Mouse (Mus musculus) thymus, postnatal 4 days (tissue): ENCODE measurements around the gene Gas2l1.

Experiments used
- DNase-seq: peaks from one replicate; pipeline ENCODE4 v3.0.0; 2021

Gas2l1 gene

DNA sequence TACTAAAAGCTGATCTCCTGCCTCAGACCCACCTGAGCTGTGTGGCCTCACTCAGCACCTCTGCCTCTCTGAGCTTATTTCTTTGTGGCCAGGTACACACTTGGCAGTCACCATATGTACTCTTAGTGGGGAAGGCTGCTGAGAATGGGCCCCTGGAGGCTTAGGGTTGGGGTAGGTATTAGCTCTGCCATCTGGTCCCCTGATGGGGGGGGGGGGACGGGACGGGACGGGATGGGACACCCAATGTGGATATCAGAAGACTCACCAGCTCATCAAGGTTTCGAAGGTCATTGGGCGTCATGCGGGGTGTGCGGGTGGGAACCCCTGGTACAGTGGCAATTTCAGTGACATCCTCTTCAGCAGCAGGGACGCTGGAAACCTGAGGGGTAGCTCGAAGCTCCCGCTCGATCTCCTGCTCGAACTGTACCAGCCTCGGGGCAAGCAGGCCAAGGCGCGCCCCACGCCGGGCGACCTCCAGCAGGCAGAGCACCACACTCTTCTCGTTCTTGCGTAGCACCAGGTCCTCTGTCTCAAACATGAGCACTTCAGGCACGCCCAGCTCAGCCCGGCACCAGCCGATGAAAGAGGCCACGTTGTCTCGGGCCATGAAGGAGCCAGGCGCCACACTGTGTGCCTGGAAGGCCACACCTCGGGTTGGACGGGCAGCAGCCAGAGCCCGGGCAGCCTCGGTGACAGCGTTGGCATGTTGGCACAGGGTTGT lies 1.4 kb downstream of the Gas2l1 start:
- no peak for DNase-seq

DNA sequence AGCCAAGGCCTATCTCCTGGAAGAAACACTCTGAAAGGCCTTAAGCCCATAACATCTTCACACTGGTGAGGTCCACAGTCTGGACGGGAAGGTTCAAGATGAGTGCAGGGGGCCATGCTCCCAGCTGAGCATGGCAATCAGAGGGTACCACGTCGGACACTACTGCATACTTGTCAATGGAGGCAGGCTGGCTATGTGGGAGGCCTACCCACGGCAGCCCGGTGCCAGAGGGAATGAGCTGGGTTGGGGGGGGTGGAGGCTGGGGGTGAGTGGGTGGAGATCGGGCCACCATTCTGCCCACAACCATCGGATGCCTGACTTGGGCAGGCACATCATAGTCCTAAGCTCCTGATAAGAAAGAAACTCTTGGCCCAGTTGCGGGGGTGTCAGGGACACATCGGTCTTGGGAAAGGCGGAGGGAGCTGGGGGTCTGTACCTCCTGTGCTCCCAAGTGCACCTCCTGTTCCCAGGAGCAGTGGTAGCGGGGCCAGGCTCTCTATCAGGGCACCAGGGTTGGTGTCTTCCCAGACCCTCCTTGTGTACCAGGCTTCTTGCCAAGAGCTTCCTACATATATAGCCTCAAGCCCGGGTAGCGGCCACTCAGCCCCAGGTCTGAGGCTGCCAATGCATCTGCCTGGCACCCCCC lies 2.1 kb downstream of the Gas2l1 start:
- no peak for DNase-seq

DNA sequence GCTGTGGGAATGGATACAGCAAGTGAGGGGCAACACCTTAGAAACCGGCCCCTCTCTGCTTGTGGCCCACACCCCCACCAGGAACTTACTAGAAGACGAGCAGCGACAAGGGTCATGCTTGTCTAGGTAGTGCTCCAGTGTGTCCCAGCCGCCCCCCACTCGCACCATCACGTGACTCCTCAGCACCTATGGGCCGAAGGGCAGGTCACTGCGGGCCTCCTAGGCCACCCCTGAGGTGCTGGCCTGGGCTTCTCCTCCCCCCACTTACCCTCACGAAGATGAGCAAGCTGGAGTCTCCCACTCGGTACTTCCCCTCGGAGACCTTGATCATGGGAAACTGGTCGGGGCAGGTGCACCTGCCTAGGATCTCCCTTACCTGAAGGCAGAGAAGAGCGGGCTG lies 2.8 kb downstream of the Gas2l1 start:
- DNase-seq, result no peak

DNA sequence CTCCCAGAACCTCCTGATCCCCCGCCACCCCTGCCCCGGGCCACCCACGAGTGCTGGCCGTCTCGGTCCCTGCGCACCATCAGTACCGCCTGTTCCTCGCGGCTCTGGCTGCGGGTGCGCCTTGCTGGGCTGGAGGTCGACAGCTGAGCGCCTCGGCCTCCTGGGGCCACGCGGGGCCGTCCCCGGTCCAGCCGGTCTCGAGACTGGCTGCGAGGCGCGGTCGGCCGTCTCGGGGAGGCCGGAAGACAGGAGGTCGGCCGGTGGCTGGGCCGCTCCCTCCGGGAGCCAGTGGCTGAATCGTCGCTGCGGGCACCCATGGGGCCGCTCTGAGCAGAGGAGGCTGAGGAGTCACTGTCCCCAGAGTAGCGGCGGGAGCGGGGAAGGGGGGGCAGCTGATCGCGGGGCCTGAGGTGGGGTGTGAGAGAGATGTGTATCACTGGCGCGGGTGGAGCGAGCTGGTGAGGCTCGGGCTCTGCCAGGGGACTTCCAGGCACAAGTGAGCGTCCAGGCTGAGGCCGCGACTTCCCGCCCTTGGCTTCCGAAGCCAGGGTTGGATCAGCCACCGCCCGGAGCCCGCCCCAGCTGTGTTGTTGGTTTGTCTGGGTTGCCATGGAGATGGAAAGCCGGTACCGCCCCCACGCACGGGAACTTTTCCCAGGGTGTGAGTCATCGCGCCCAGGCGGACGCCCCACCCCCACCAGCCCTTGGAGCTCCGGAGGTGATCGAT lies 3.6 kb downstream of the Gas2l1 start:
- DNase-seq, result peak; percentile 61

DNA sequence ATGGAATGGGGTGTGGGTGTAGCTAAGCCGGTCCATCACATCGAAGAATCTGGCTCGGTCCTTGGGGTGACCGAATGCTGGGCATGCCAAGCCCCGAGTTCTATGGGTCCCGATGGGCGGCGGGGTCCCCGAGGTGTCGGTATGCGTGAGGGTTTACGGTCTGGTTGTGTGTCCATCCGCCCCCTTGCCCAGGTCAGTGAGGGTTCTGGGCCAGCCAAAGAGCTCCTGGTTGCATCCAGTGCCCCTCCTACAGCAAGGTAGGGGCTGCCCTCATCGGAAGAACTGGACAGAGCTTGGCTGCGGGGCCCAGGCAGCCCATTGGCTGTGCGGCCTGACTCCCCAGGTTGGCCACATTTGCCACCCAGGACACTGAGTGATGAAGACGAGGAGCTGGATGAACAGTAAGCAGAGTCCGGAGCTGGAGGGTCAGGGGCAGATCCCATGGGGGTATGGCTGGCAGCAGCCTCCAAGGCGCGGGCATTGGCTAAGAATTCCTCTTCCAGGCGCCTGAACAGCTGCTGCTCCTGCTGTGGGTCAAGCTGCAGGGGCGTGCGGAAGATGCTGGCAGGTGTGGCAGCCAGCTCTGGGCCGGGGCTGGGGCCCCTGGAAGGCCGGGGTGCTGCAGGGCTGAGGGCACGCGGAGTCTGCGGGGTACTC lies 4.2 kb downstream of the Gas2l1 start:
- DNase-seq, result no peak

DNA sequence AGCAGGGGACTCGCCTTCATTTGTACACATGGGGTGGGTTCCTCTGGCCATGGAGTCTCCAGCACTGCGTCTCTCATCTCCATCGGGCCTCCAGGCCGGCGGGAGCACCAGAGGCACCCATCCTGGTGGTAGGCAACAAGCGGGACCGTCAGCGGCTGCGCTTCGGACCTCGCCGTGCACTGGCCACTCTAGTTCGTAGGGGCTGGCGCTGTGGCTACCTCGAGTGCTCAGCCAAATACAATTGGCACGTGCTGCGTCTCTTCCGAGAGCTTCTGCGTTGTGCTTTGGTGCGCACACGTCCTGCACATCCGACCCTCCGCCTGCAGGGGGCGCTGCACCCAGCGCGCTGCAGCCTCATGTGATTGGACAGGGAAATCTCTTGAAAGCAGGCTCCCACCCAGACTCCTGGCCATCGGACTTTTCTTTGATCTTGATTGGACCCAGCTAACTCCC lies 5.4 kb downstream of the Gas2l1 start:
- DNase-seq, result peak; percentile 66

DNA sequence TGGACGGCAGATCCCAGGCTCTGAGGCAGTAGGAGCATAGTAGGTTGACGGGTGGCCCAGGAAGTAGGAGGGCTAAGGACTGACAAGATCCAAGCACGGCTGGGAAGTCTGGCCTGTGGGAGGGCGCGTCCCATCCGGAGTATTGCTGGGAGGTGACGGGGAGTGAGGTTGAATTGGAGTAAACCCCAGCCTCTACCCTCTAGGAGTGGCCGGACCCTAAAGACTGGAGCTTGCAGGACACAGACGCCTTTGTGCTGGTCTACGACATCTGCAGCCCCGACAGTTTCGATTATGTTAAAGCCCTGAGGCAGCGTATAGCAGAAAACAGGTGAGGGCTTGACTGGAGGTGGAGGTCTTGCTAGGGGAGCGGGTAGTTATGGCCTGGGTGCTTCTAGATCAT lies 5.9 kb downstream of the Gas2l1 start:
- DNase-seq, result peak; percentile 27

DNA sequence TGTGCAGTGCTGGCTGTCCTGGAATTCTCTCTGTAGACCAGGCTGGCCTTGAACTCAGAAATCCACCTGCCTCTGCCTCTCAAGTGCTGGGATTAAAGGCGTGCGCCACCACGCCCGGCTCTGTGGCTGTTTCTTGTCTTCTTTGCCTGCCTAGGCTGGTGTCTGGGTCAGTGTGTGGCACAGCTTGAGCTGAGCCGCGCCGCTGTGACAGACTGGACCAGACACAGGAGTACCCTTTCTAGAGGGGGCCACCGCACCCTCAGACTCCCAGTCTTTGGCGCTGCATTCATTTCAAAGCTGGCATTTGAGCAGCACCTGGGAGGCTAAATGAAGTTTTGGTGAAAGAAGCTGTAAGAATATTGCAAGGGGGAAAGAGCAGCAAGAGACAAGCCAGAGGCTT lies 6.3 kb downstream of the Gas2l1 start:
- peak; percentile 24 for DNase-seq

DNA sequence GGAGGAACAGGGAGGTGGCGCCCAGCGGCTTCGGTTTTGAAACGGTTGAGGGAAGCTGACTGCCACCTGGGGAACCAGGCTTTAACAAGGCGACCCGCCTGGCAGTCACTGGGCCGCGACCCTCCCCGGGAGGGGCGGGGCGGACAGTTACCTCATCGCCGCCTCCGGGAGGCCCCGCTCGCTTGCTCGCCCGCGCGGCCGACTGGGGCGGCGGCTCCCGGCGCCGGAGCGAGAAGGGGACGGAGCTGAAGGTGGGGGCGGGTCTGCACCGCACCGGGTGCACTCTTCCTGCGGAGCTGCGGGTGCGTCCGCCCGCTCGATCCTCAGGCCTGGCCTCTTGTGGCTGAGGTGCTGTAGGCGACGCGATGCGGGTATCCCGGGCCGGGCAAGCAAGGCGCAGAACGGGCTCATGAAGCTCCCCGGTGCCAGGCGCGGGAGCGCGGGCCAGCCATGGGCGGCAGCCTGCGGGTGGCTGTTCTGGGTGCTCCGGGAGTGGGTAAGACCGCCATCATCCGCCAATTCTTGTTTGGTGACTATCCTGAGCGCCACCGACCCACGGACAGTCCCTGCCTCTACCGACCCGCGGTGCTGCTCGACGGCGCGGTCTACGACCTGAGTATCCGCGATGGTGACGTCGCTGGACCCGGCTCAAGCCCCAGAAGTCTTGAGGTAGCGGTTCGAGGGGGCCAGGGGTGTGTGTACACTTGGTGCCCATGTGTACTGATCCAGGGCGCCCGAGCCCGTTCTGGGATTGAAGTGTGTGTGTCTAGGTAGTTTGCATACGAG lies 7.1 kb downstream of the Gas2l1 start, which contains the start of gene Rasl10a:
Gene Rasl10a (plus strand): TSS at position 273 of the 786 bp plus-strand sequence.
- DNase-seq, result peak; percentile 73

DNA sequence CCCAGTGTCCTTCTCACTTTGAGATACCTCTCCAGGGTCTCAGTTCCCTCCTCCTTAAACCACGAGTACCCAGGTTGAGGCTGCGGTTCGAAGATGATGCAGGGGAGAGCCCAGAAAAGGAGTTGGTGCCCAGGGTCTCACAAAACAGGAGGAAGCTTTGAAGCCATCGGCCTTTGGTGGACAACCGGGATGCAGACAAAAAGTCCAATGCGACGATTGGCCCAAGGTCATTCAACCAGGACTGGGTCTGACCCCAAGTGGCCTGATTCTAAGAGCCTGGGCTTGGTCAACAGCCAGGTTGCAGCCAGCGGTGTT lies 7.6 kb downstream of the Gas2l1 start:
- no peak for DNase-seq

DNA sequence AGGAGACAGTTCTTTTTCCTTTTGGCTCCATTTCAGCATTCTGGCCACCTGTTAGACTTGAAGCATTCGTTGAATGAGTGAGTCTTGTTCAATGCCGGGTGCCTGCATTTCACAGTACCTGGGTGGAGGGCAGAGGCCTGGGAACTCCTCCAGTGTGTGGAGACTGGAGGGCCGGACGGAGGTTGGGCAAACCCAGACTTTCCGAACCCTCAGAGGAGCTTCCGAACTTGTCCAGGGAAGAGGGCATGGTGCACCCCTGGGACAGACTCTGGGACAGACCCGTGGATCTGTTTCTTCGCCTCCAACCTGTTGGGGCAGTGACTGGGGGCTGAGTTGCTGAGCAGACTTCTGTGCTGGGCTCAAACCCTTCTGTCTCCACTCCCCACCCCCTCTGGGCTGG lies 8.1 kb downstream of the Gas2l1 start:
- no peak for DNase-seq

DNA sequence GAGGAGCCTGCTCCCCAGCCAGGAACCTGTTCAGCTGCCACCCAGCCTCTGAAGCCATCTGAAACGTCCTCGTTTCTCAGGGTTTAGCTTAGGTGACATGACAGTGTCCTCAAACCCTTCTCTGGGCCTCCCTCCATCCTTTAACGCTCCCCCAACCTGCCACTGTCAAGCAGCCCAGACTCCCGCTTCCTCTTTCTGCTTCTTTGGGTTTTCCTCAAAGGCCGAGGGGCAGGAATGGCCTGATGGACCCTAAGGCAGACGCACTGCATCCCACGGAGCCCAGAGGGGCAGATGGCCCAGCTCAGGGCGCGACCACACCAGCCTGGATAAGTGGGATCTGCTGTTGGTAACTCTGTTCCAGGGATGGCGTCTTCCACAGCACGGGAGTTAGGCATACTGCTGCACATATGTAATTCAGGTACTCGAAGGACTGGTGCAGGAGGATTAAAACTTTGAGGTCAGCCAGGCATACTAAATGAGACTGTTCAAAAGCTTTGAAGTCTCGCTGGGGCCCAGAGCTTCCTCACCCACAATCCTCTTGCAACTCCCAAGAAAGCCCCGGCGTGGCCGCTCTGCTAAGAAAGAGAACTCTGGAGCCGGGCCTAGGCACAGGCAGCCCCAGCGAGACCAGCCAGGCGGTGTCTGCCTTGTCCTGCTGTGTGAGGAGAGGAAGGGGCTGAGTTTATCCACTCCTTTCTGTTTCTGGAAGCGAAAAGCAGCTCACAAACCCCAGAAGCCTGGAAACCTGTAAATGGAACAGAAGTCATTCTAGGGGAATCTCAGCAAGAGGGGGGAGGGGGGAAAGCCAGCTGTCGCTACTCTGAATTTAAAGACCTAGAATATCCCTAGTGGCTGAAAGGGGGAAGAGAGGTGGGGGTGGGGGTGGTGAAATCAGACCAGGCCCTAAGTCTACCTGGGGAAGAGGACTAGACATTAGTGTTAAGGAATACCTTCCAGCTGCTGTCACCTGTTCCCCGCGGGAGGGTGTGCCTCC lies 8.9 kb downstream of the Gas2l1 start:
- no peak for DNase-seq

DNA sequence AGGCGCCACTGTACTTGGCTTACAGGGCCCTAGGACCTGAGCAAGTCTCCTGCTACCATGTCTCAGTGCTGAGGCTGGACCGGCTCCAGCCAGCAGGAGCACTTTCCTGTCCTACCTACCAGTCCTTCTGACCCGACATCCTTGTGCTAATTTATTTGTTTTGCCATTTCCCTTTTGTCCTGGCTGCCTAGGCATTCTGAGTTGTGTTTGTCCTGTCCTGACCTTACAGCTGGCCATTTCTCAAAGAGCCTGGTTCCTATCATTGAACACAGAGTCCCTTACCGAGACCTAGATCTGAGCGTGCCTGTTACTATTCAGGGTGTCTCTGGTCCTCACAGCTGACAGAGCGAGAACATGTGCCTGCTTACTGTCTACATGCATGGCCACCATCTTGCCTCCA lies 10.3 kb downstream of the Gas2l1 start:
- no peak for DNase-seq

DNA sequence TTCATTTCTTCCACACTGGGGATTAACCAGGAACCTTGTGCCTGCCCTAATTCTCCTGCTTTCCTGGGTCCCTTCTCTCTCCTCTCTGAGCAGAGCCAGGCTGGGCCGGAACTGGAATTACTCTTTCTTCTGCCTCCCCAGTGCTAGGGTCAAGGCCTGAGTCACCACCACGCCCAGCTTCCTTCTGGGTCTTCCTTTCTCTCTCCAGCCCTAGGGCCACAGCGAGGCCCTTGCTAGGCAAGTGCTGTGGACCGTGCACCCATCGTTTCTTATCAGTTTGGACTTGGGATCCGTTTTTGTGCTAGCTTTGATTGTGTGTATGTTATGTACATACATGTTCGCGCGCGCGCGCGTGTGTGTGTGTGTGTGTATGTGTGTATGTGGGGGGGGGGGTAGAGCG lies 11.0 kb downstream of the Gas2l1 start:
- DNase-seq, result no peak

DNA sequence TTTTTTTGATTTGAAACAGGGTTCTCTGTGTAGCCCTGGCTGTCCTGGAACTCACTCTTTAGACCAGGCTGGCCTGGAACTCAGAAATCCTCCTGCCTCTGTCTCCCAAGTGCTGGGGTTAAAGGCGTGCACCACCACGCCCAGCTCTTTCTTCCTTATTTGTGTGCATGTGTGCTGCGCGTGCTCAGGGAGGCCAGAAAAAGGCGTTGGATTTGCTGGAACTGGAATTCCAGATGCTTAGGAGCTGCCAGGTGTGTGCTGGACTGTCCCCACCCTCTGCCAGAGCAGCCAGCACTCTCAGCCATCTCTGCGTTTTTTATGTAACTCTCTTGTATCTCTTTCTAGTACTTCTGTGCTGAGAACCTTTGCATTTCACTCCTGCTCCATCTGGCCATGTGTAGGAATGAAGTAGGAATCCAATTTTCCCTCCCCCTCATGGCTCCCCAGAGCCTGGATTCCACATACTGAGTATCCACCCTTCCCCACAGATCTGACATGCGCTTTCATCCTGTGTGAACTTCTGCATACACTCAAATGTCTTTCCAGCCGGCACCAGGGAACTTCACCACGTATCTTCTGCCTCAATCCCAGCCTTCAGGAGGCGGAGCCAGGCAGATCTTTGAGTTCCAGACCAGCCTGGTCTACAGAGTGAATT lies 12.8 kb downstream of the Gas2l1 start:
- DNase-seq, result no peak

DNA sequence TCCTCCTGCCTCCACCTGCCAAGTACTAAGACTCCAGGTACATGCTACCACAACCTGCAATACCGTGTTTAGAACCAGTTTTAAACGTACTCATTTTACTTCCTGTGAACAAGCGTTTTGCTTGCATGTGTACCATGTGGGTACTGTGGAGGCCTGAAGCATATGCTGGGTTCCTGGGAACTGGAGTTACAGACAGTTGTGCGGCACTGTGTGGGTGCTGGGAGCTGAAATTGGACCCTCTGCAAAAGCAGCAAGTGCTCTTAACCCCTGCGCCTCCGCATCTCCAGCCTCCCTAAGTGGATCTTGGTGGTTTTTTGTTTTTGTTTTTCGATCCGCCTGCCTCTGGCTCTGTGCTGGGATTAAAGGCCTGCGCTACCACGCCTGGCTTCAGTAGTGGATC lies 13.5 kb downstream of the Gas2l1 start:
- DNase-seq, result no peak

DNA sequence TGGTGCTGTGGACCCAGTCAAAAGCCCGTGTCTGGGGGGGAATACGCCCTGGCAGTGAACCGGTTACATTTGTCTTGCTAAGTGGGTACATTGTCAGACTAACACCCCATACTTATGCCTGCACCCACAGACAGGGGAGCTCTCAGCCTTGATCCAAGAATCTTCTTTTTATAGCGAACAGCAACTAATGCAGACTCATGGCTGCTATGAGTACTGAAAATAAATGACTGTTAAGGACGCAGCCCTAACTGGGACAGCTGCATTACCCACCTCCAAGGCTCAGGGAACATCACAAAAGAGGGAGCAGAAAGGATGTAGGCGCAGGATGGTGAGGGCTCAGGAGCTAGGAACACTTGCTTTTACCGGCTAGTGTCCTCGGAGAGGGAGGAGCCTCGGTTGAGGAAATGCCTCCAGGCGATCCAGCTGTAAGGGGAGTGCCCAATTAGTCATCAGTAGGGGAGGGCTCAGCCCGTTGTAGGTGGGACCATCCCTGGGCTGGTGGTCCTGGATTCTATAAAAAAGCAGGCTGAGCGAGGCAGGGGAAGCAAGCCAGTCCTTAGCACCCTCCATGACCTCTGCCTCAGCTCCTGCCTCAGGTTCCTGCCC lies 18.7 kb downstream of the Gas2l1 start:
- DNase-seq, result no peak

DNA sequence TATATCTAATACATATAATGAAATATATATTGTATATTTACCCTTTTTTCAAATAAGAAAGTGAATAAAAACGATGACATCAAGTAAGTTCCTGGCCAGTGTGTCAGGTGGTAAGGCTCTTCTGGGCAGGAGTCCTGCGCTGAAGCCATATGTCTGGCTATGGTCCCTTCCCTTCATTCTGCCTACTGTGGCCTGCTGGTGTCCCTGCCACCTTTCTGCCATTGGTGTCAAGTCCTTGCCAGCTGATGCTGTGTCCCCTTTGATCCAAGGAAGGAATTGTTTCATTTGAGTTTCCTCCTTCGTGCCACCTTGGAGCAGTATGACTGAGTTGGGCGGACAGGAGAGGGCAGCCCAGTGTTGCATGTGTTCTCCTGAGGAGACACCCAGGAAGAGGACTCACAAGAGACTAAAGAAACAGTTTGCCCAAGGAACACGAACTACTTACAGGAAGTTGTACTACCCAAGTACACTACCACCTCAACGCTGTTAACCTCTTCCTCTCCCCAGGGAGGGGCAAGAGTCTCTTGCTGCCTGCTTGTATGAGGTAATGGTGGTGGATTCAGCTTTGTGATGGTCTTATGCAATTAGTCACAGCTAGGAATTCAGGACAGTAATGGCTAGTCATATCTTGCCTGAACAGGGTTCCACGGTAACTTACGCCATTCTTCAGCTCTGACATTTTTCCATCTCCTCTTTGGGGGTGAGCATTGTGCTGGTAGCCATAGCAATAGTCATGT lies 22.3 kb downstream of the Gas2l1 start:
- no peak for DNase-seq

DNA sequence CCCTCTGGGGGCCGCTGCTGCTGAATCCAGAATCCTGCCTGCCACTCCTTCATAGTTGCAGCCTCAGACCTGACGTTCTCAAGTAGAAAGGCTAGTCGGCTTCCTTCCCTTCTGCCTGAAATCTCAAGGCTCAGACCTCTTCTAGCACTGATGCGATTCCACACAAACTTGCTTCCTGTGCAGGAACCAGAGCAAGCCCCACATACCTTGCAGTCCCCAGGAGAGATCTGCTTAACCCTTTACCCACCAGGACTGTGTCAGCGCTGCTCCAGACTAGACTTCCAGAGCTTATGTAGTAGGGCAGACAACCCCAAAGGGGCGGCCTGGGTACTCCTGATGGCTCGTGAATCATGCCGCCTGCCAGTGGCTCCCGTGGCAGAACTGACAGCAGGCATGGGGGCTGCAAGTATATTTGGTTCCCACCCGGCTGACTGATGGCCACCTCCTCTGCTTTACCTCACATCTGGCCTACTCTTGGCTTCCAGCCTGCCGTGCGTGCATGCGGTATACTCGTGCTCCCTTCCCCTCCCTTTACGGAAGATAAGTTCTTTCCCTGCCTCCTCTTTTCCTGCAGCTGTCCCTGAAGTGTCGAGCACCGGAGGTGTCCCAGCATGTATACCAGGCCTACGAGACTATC lies 23.9 kb downstream of the Gas2l1 start:
- no peak for DNase-seq
